Mouse (Mus musculus): ENCODE results near the gene Sf1.

- TF ChIP-seq CTCF (IDR thresholded peaks at IDR 0.05; ENCODE audit: insufficient read depth, low read depth, low read length) = no peak
- TF ChIP-seq POLR2A (IDR thresholded peaks at IDR 0.05; ENCODE audit: insufficient read depth, low read depth, low read length) = no peak
These were observed 1.4 kb downstream of the Sf1 start for GRCm38 (mm10) chr19:6364842-6365241.
